Mouse (Mus musculus): Measurements from ENCODE around the gene Vmn1r213.

Gene Vmn1r213

GRCm38 (mm10) chr13:23007356-23007755 is at the start of gene Vmn1r213:
TSS of gene Vmn1r213 (plus strand) at chr13:23007656.
- CTCF ChIA-PET: no interaction called here

DNA sequence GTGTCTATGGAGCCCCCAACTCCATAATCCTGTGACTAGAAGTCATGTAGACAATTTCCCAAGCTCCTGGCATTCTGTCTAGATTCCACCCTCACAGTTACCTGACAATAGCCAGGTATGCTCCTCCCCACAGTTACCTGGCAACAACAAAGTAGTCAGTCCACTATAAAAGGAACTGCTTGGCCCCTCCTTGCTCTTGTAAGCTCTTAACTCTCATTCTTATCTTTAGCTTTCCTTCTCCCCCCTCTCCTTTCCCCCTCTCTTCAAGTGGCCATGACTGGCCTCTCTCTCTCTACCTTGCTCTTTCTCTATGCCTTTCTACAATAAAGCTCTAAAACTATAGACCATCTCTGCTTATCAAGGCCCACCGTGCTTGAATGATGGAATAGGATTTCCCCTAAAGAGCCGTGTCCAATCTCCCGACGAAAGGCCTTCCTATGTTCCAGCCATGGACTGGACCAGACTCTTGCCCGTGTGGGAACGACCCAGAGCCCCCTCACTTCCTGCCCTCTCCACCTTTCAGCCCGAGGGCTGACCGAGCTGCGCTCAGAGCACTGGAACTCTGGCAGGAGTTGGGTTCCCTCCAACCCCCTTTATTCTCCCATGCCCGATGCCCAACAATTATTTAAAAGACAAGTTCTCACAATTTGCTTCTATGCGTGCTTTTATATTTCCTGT is 17.1 kb upstream of the Vmn1r213 start:
- CTCF ChIA-PET: no interaction called here

DNA sequence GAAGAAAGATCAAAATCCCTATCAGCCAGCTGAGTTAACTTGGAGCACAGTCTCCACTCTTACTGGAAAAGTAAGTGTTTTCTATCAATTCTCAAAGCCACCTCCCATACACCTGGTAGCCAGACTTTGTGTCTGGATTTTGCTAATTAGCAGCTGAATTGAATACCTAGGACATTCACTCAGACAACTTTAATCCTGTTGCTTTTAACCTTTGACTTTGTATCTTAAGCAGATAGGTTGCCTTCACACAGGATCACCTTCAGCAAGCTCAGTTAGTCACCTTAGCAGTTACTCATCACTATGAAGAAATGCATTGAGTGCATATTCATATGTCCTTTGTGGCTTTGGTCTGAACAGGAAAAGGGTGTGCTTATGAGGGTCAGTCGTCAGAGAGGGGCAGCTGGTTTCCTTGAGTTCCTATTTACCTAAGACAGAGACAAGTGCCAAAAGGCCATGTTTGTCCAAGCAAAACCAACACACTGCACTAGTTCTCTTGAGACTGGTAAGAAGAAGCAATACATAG is 15.2 kb upstream of the Vmn1r213 start:
- CTCF ChIA-PET: no interaction called here

DNA sequence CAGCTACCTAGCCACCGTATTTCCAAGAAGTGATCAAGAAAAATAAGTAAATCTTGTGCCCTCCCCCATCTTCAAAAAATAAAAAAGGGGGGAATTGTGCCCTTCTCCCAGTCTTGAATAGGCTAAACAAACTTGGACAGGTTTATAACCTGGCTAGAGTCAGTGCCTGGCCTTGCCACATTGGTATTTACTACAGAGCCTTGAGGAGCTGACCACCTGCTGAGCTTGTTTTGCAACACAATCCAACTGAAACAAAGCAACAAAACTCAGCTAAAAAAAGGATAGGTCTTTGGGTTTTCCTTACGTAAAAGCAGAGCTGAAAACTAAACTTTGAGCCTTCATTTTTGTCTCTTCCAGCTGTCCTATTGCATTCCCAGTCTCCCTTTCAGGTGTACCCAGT is 14.7 kb upstream of the Vmn1r213 start:
- CTCF ChIA-PET: no interaction called here

DNA sequence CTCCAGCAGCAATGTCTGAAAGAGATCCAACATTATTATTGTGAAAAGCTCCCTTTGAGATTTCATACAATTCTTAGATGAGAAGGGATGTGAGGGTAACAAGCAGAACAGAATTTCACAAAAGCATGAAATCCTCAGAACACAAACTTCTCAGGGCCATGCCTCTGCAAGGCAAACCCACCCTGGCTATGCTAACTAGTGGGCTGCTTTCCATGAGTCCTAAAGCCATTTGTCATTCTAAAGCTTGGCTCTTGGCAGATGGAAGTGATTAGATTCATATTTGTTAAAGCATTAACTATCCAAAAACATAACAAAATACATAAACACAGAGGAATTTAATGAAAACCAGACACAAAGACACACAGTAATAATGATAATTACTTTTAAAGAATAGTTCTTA is 10.7 kb downstream of the Vmn1r213 start:
- CTCF ChIA-PET: no interaction called here

- CTCF ChIA-PET: no interaction called here
These were observed 17.4 kb downstream of the Vmn1r213 start for GRCm38 (mm10) chr13:23024812-23025211.

DNA sequence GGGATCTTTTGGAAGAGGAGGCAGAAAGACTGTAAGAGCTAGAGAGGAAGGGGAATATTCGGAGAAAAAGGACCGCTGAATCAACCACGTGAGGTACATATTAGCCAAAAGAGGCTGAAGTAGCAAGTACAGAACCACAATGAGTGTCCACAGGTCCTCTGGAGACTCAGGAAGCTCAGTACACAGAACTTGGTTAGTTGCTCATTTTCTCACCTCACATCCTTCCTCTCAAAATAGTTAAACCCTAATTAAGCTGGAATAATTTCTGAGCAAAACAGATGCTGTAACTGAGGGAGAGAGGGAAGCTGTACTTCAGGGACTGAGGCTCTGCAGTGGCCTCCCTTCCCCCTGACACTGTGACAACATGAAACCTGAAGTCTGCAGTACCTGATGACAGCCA is 22.7 kb downstream of the Vmn1r213 start, which contains the start of gene Vmn1r214:
Gene Vmn1r214, plus strand, starts transcription at position 301 of the 400 bp plus-strand sequence.
- CTCF ChIA-PET: interaction anchor here (0.7 kb wide), 1 partner anchor 754 kb away, joined by 3 read pairs; no protein-coding TSS in a partner anchor

- CTCF ChIA-PET: no interaction called here
These were observed 50.3 kb downstream of the Vmn1r213 start for GRCm38 (mm10) chr13:23057778-23058177.
